Mouse (Mus musculus) erythroblast, embryonic 14.5 days (primary cell): ENCODE results near the gene Olfr1371. TPM values are rescaled to one million over a fixed set of nuclear protein-coding genes. Genes with fewer than 3 reads are reported as not detected.
"Not testable (repeated sequence)": the region's sequence is repeated elsewhere in the genome, so short reads cannot be mapped to it uniquely, and the experiment has no call there.

Source experiments
- H3K27me3 ChIP-seq: 2 replicates; pipeline ENCODE4 v1.6.1; 2012; ENCODE audit warnings: inconsistent platforms; ENCODE audit not compliant: control insufficient read depth
- H3K36me3 ChIP-seq: 2 replicates; pipeline ENCODE4 v1.6.1; 2012; ENCODE audit warnings: mild to moderate bottlenecking, inconsistent platforms; ENCODE audit not compliant: control insufficient read depth
- H3K4me1 ChIP-seq: 2 replicates; pipeline ENCODE4 v1.6.1; 2012; ENCODE audit warnings: inconsistent platforms; ENCODE audit not compliant: control insufficient read depth
- H3K4me3 ChIP-seq: replicated peaks from 2 replicates; pipeline ENCODE3; 2012; ENCODE audit warnings: moderate library complexity, mild to moderate bottlenecking, inconsistent platforms
- H3K9me3 ChIP-seq: 2 replicates; pipeline ENCODE4 v1.6.1; 2012; ENCODE audit warnings: low read length, inconsistent platforms, mixed read lengths; ENCODE audit not compliant: control insufficient read depth
- GATA1 ChIP-seq: IDR thresholded peaks from 2 replicates; pipeline ENCODE4 v1.6.1; 2012; ENCODE audit warnings: low read length, inconsistent platforms, mixed read lengths
- TAL1 ChIP-seq: IDR thresholded peaks from 3 replicates; pipeline ENCODE4 v1.6.1; 2012; ENCODE audit warnings: low read length, inconsistent platforms, mixed read lengths
- polyA plus RNA-seq: library from polyadenylated mRNA; stranded (reverse); fragments of >175 nt; gene quantifications from 2 replicates; pipeline ENCODE4 v1.2.3, GENCODE M21; 2012

Gene Olfr1371
- polyA plus RNA-seq, 1 experiment = not detected

DNA sequence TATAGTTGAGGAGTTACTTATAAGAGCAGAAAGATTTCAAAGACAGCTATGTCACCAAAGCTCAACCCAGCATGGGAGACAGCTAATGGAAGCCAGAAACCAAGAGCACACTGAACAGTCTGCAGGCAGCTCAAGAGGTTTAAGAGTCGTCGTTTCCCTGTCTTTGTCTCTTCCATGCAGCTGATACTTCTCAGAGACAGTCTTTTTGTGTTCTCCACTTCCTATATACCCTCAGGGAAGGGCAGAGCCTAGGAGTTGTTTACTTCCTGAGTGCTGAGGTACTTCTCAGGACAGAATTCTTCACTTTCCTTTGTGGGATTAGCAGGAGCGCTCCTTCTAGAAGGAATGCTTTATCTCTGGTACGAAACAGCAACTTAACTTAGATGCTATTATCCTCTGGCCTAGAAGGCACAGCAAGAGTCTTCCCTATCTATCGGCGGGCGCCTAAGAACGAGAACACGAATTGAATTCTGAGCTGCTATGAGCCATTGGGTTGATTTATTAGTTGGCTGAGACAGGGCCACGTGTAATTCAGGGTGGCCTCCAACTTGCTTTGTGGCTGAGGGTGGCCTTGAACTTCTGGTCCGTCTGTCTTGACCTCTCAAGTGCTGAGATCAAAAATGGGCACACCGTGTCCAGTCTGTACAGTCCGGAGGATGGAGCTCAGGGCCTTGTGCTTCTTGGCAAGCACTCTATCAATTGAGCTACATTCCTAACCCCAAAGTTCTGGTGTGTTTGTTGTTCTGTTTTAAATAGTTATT, 13.9 kb upstream of the Olfr1371 start:
- Histone ChIP-seq H3K9me3 (no peaks in the 10 kb centered on the region), H3K4me1 (peaks cover 15% of the 10 kb centered on the region), H3K27me3 (peaks cover 17% of the 10 kb centered on the region), H3K4me3 (no peak overlapping the region), H3K36me3 (no peaks in the 10 kb centered on the region; the same call in 1 of the 2 replicates)
- no peak for TF ChIP-seq TAL1
- TF ChIP-seq GATA1 = no peak

DNA sequence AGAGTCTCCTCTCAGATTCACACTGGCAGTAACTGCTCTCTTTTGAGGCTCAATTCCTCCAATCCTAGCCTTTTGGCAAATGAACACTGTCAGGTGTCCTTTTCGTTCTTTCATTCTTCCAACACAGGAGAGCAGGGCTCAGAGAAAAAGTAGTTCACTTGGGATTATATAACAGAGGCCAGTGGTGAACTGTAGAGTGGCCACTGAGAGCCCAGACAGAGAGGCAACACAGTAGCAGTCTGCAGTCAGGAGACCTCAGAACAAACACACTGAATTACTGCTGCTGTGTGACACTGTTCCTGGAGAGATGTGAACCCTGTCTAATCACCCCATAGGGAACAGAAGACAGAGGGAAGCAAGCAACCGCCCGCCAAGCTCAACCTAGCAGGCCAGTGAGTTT, 13.3 kb upstream of the Olfr1371 start:
- H3K4me1 ChIP-seq = peaks cover 15% of the 10 kb centered on the region
- TF ChIP-seq GATA1 = no peak
- no peak for TF ChIP-seq TAL1
- H3K9me3 ChIP-seq = no peaks in the 10 kb centered on the region
- H3K27me3 ChIP-seq = peaks cover 17% of the 10 kb centered on the region
- H3K4me3 ChIP-seq = no peak overlapping the region
- no peaks in the 10 kb centered on the region for H3K36me3 ChIP-seq

DNA sequence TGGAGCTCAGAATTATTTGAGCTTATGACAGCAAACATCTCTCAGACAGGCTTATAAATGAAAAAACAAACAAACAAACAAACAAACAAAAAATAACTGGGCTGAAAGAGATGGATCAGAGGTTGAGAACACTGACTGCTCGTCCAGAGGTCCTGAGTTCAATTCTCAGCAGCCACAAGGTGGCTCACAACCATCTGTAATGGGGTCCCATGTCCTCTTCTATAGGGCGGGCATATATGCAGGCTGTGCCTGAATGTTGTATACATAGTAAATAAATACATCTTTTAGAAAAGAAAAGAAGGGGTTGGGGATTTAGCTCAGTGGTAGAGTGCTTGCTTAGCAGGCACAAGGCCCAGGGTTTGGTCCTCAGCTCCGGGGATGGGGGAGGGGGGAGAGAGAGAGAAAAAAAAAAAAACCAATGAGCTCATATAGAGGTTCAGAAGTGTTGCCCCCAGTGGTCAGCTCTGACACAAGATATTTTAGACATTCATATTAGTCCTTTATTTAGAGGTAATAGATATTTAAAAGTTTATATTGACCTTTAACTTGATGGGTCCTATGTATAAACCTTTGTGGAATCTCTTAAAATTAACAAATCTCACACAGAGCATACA, 12.3 kb upstream of the Olfr1371 start:
- H3K9me3 ChIP-seq = no peaks in the 10 kb centered on the region
- TF ChIP-seq TAL1 (no peak), GATA1 (no peak)
- peaks cover 17% of the 10 kb centered on the region for H3K27me3 ChIP-seq
- no peaks in the 10 kb centered on the region for H3K36me3 ChIP-seq
- peaks cover 14% of the 10 kb centered on the region for H3K4me1 ChIP-seq
- no peak overlapping the region for H3K4me3 ChIP-seq

DNA sequence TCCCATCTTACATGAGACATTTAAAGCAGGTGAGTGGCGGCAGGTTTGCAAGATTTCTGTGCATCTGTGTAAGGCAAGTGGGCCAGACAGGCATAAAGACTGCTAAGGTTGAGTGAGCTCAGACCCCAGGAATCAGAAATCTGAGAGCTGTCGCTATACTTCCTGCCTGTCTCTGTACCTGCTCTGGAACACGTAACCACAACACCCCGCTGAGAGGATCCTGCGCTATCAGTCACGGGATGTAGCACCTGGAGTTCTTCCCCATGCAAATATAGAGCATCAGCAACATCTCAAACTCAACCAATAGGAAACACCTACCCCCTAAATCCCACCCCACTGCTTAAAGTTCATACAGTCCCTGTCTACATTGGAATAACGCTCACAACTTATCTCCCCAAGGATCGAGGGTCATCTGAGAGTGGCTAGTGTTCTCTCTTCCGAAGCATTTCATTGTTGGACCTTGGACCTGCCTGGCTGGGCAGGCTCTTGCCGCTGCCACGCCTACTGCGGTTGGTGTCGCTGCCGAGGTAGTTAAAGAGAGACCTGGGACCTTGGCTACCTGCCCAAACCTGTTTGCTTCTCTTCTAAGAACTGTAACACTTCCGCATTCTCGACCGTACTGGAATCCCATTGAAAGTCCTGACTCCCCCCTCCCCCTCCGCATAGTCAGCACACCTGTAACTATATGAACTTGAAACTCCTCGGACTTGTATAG, 10.3 kb upstream of the Olfr1371 start:
- TF ChIP-seq TAL1 (no peak), GATA1 (no peak)
- Histone ChIP-seq H3K27me3 (peaks cover 20% of the 10 kb centered on the region), H3K9me3 (no peaks in the 10 kb centered on the region), H3K4me3 (no peak overlapping the region), H3K4me1 (peaks cover 7% of the 10 kb centered on the region; the same call in 1 of the 2 replicates), H3K36me3 (no peaks in the 10 kb centered on the region)

DNA sequence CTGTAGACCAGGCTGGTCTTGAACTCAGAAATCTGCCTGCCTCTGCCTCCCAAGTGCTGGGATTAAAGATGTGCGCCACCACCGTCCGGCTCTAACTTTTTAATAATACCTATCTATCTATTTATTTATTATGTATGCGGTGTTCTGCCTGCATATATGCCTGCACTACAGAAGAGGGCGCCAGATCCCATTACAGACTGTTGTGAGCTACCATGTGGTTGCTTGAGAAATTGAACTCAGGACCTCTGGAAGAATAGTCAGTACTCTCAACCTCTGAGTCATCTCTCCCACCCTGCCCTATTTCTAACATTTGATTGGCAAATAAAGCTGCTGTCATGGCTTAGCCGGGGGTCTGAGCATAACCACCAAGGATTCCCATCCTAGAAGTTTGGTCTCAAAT, 9.1 kb upstream of the Olfr1371 start:
- H3K4me3 ChIP-seq = no peak overlapping the region
- TF ChIP-seq GATA1 (no peak), TAL1 (no peak)

DNA sequence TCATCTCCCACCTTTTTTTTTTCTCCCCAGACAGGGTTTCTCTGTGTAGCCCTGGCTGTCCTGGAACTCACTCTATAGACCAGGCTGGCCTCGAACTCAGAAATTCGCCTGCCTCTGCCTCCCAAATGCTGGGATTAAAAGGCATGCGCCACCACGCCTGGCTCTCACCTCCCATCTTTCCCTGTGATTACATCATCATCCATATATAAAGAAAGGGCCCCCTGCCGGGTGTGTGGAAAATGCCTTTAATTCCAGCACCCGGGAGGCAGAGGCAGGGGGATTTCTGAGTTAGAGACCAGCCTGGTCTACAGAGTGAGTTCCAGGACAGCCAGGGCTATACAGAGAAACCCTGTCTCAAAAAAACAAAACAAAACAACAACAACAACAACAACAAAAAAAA, 8.1 kb upstream of the Olfr1371 start:
- H3K36me3 ChIP-seq, H3K4me1 ChIP-seq, H3K4me3 ChIP-seq, H3K9me3 ChIP-seq: not testable (repeated sequence)
- peaks cover 20% of the 10 kb centered on the region for H3K27me3 ChIP-seq

More for the DNA sequence above, 9.1 kb upstream of the Olfr1371 start:
- H3K36me3 ChIP-seq = no peaks in the 10 kb centered on the region
- peaks cover 20% of the 10 kb centered on the region for H3K27me3 ChIP-seq
- H3K4me1 ChIP-seq = peaks cover 7% of the 10 kb centered on the region; the same call in 1 of the 2 replicates
- no peaks in the 10 kb centered on the region for H3K9me3 ChIP-seq

DNA sequence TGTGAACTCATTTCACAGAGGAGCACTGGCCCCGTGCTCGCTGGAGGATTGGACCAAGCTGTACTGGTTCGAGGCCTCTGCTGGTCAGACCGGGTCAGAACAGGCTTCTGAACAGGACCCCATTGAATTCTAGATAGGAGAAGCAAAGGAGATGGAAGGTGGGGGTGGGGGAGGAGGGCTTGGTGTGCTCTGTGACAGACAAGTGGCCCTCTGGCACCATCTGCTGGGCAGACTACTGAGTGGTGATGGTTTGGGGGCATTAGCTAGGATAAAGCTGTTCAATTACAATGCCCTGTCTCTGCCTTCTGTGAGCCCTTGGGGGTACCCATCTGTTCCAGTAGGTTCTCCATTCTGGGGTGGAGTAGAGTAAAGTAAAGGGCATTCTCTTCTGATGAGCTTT, 6.5 kb upstream of the Olfr1371 start:
- Histone ChIP-seq H3K4me1 (peaks cover 7% of the 10 kb centered on the region; the same call in 1 of the 2 replicates), H3K27me3 (peaks cover 20% of the 10 kb centered on the region), H3K36me3 (no peaks in the 10 kb centered on the region), H3K4me3 (no peak overlapping the region), H3K9me3 (no peaks in the 10 kb centered on the region)
- no peak for TF ChIP-seq GATA1
- no peak for TF ChIP-seq TAL1

DNA sequence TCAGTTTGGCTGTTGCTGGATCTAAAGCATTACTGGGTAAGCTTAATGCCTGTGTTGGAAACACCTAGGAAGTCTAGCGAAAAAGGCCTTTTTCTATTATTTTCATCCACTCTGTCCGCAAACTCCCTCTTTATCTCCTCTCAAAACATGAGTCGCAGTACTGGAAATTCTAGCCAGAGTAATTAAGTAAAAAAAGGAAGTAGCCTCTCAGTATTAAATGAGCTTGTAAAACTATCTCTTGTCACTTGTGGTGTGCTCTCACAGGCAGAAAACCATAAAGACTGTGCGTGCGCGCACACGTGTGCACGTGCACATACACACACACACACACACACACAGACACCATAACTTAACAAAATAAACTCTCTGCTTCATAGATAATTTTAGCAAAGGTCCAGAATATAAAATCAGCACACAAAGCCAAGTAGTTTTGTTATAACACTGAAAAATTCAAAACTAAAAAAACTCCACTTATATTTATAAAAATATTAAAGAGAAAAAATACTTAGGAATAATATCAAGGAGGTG, 17.2 kb downstream of the Olfr1371 start:
- not testable (repeated sequence) for H3K36me3 ChIP-seq, H3K4me1 ChIP-seq, H3K27me3 ChIP-seq, H3K9me3 ChIP-seq, H3K4me3 ChIP-seq

DNA sequence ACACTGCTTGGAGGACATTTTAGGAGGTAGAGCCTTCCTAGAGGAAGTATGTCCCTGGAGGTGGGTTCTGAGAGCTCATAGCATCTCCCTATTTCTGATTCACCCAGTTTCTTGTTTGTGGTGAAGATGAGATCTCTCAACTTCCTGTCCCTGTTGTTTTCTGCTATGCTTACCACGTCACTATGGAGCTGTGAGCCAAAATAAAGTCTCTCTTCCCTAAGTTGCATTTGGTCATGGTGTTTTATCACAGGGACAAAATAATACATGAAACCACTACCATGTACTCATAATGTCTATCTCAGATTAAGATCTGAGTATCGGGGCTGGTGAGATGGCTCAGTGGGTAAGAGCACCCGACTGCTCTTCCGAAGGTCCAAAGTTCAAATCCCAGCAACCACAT, 33.1 kb downstream of the Olfr1371 start:
- not testable (repeated sequence) for H3K4me3 ChIP-seq, H3K4me1 ChIP-seq, H3K36me3 ChIP-seq, H3K9me3 ChIP-seq, H3K27me3 ChIP-seq

DNA sequence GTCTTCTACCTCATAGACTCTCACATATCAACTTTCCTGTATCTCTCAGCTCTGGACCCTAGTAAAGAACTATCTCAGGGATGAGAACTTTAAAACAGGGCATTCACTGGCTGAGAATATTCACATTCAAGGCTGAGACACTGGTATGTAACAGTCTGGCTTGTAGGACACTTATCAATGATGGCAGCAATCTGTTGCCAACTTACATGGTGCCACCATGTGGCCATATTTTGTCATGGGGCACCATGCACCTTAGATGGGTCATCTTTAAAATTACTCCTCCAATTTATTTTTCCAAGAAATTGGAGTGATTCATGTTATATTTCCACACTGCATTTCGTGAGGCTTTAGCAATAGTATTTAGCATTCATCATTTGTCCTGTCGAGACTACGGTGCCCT, 33.9 kb downstream of the Olfr1371 start:
- not testable (repeated sequence) for H3K36me3 ChIP-seq, H3K9me3 ChIP-seq, H3K4me3 ChIP-seq, H3K4me1 ChIP-seq, H3K27me3 ChIP-seq
